Mouse (Mus musculus) kidney, postnatal 0 days (tissue): ENCODE data around the gene Dtl. TPM values are rescaled to one million over a fixed set of nuclear protein-coding genes. Genes with fewer than 3 reads are reported as not detected.
A peak's percentile ranks its signal among the peaks of the same experiment; 100 is the strongest.

ENCODE experiments used
- ATAC-seq: fragments of 200-750 bp; cut with Nextera tagmentation; replicated peaks from 2 replicates; pipeline ENCODE4 v1.8.0; 2017; ENCODE audit warnings: low read depth, moderate number of reproducible peaks, moderate TSS enrichment, moderate library complexity; ENCODE audit not compliant: low FRiP score
- DNase-seq: peaks from one replicate; pipeline ENCODE4 v3.0.0-alpha.2; 2016; ENCODE audit warnings: low spot score
- H3K27ac ChIP-seq: fragments of 300-500 bp; sonication (generic); 2 replicates; pipeline ENCODE4 v1.5.1; 2014; ENCODE audit warnings: mild to moderate bottlenecking
- H3K27me3 ChIP-seq: fragments of 300-500 bp; sonication (generic); 2 replicates; pipeline ENCODE4 v1.6.1; 2014; ENCODE audit warnings: low read length, mixed read lengths; ENCODE audit not compliant: insufficient read depth
- H3K36me3 ChIP-seq: fragments of 300-500 bp; sonication (generic); 2 replicates; pipeline ENCODE4 v1.6.1; 2014; ENCODE audit warnings: low read length, mixed read lengths; ENCODE audit not compliant: insufficient read depth
- H3K4me1 ChIP-seq: fragments of 300-500 bp; sonication (generic); replicated peaks from 2 replicates; pipeline ENCODE4 v1.6.1; 2014; ENCODE audit warnings: antibody characterized with exemption, low read length, mixed read lengths; ENCODE audit not compliant: insufficient read depth
- H3K4me2 ChIP-seq: fragments of 300-500 bp; sonication (generic); 2 replicates; pipeline ENCODE4 v1.6.1; 2014; ENCODE audit warnings: mild to moderate bottlenecking, low read length, moderate library complexity, mixed read lengths
- H3K4me3 ChIP-seq: fragments of 300-500 bp; sonication (generic); replicated peaks from 2 replicates; pipeline ENCODE4 v1.5.1; 2014; ENCODE audit warnings: low read depth, low read length
- H3K9ac ChIP-seq: fragments of 300-500 bp; sonication (generic); 2 replicates; pipeline ENCODE4 v1.6.1; 2014; ENCODE audit warnings: low read depth, low read length
- H3K9me3 ChIP-seq: fragments of 300-500 bp; sonication (generic); replicated peaks from 2 replicates; pipeline ENCODE4 v1.6.1; 2016; ENCODE audit warnings: low read length, inconsistent platforms, mixed read lengths
- CTCF ChIP-seq: IDR thresholded peaks from 2 replicates; pipeline ENCODE4 v1.5.1; 2016; ENCODE audit warnings: antibody characterized with exemption, low read depth, mild to moderate bottlenecking, moderate library complexity
- WGBS: fragments of 180-500 bp; shearing (Covaris S2); extraction: QIAGEN DNeasy Blood & Tissue Kit; methylation state at CpG from one replicate; pipeline ENCODE4 v1.1.7; 2014; 5-methylcytosine and 5-hydroxymethylcytosine counted together
- polyA plus RNA-seq: library from polyadenylated mRNA; unstranded; fragments of >200 nt; fragmentation: Nextera tagmentation; extraction: Ambion mirVana; gene quantifications from 2 replicates; pipeline ENCODE4 v1.2.1, GENCODE M21; 2015

The Dtl gene
- polyA plus RNA-seq, 1 experiment from 2014 or later, result 16.9 TPM

DNA sequence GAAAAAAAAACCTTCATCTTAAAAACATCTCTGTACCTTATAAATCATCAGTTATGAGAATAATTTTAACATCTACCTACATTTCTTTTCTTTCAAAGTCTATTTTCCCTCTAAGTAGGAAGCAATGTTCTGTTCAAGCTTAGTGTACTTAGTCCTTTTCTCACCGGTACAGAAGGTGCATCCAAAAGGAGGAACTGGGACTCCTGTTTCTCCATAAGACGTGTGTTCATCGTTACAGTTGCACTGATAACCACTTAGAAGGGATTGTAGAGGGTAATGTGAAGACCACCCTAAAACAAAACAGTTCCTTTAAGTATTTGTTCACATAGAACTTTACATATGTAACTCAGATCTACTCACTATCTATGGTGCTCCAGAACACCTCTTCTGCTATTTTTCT is 4.9 kb downstream of the Dtl start:
- 94% methylated on average over 3 of the region's 3 CpGs for WGBS

GRCm38 (mm10) chr1:191569625-191570024 is 5.7 kb downstream of the Dtl start:
- Histone ChIP-seq H3K9ac (no peak overlapping the region), H3K4me1 (no peaks in the 10 kb centered on the region), H3K4me2 (no peak overlapping the region), H3K4me3 (no peak overlapping the region), H3K9me3 (no peaks in the 10 kb centered on the region), H3K27ac (no peak overlapping the region), H3K36me3 (no peaks in the 10 kb centered on the region), H3K27me3 (no peaks in the 10 kb centered on the region)
- no peak for DNase-seq
- TF ChIP-seq CTCF, result no peak
- no peak for ATAC-seq
- 96% methylated on average over 2 of the region's 2 CpGs for WGBS

More for the DNA sequence above, 4.9 kb downstream of the Dtl start:
- H3K9ac ChIP-seq, result no peak overlapping the region
- ATAC-seq (no peak), DNase-seq (no peak)
- no peaks in the 10 kb centered on the region for H3K9me3 ChIP-seq
- no peak overlapping the region for H3K4me3 ChIP-seq
- no peaks in the 10 kb centered on the region for H3K4me1 ChIP-seq
- H3K4me2 ChIP-seq, result no peak overlapping the region
- no peaks in the 10 kb centered on the region for H3K36me3 ChIP-seq
- no peak overlapping the region for H3K27ac ChIP-seq
- TF ChIP-seq CTCF, result no peak
- H3K27me3 ChIP-seq, result no peaks in the 10 kb centered on the region

- 89% methylated on average over 1 of the region's 1 CpGs for WGBS
- Histone ChIP-seq H3K4me2 (no peak overlapping the region), H3K9me3 (no peaks in the 10 kb centered on the region), H3K4me3 (no peak overlapping the region), H3K27ac (no peak overlapping the region), H3K27me3 (no peaks in the 10 kb centered on the region), H3K9ac (no peak overlapping the region), H3K36me3 (no peaks in the 10 kb centered on the region), H3K4me1 (no peaks in the 10 kb centered on the region)
- ATAC-seq (no peak), DNase-seq (peak; percentile 54)
- peak; percentile 70 for TF ChIP-seq CTCF
Measured at GRCm38 (mm10) chr1:191567859-191568258, 7.5 kb downstream of the Dtl start.

DNA sequence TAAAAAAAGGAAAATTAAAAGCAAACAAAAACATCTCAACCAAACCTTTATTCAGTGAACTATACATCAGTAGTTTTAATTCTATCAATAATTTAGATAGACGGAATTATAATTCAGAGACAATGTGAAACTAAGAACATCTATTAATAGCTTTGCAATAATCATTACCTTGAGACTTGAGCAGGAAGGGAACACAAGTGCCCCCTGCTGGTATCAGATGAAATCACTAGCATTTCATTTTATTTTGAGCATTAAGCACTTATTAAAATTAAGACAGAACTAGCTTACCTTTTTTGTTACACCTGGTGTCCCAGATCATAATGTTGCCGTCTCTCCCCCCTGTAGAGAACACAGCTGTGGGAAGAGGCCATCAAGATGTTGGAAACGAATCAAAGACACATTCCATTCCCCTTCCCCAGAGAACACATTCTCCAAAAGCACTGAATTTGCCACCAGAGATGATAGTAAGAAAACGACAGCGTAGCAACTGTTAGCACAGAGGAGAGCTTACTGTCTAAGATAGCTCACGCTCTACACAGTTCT is 12.4 kb downstream of the Dtl start:
- H3K27me3 ChIP-seq, result no peaks in the 10 kb centered on the region
- H3K4me2 ChIP-seq, result no peak overlapping the region
- H3K4me1 ChIP-seq, result no peaks in the 10 kb centered on the region
- ATAC-seq (no peak), DNase-seq (peak; percentile 79)
- peak; percentile 86 for TF ChIP-seq CTCF
- no peaks in the 10 kb centered on the region for H3K9me3 ChIP-seq
- H3K9ac ChIP-seq, result no peak overlapping the region
- H3K36me3 ChIP-seq, result peaks cover 5% of the 10 kb centered on the region; the same call in 1 of the 2 replicates
- WGBS, result 63% methylated on average over 6 of the region's 6 CpGs
- no peak overlapping the region for H3K4me3 ChIP-seq
- no peak overlapping the region for H3K27ac ChIP-seq

DNA sequence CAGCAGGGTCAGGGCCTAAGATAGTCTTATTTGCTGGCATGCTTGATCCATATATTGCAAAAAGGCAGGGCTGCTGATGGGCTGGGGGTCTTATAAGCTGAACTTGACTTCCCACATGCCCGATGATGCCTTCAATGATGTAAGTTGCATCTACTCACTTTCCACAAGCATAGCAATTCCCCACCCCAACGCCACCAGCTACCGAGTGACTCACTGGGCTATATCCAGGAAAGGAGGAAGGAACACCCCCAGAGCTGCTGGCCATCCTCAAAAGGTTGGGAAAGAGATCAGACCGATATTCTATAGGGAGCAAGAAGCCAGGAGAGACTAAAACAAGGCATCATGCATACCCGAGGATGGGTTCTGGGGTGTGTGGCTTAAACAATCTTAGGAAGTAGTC is 15.6 kb downstream of the Dtl start:
- ATAC-seq (no peak), DNase-seq (peak; percentile 18)
- Histone ChIP-seq H3K36me3 (peaks cover 12% of the 10 kb centered on the region), H3K4me3 (no peak overlapping the region), H3K27me3 (no peaks in the 10 kb centered on the region), H3K9ac (no peak overlapping the region), H3K9me3 (no peaks in the 10 kb centered on the region), H3K27ac (no peak overlapping the region), H3K4me2 (no peak overlapping the region), H3K4me1 (no peaks in the 10 kb centered on the region)
- no peak for TF ChIP-seq CTCF
- WGBS, result 83% methylated on average over 5 of the region's 5 CpGs

DNA sequence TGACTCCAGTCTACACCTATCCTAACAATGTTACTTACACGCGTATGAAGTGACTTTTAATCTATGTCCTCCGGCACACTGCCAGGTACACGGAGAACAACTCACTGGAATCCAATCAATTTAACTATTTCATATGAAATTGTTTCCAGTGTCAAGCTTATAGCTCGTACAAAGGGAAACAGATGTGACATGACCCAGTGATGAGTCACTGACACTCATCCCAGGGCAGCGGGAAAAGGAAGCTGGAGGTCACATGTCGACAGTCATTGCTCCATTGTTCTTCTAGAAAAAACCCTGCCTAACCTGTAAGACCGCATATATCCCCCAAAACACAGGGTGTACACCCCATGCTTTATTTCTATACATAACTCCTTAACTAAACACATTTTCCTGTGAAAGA is 18.2 kb downstream of the Dtl start:
- ATAC-seq (no peak), DNase-seq (peak; percentile 36)
- H3K27me3 ChIP-seq, result no peaks in the 10 kb centered on the region
- no peak overlapping the region for H3K27ac ChIP-seq
- no peaks in the 10 kb centered on the region for H3K4me1 ChIP-seq
- H3K36me3 ChIP-seq, result peaks cover 12% of the 10 kb centered on the region
- no peak for TF ChIP-seq CTCF
- no peak overlapping the region for H3K4me2 ChIP-seq
- H3K9me3 ChIP-seq, result no peaks in the 10 kb centered on the region
- H3K4me3 ChIP-seq, result no peak overlapping the region
- whole genome bisulfite sequencing, result 71% methylated on average over 8 of the region's 8 CpGs
- no peak overlapping the region for H3K9ac ChIP-seq

- no peak overlapping the region for H3K9ac ChIP-seq
- no peak for DNase-seq
- no peak overlapping the region for H3K4me2 ChIP-seq
- WGBS, result 90% methylated on average over 4 of the region's 4 CpGs
- peaks cover 20% of the 10 kb centered on the region for H3K36me3 ChIP-seq
- TF ChIP-seq CTCF, result no peak
- H3K4me3 ChIP-seq, result no peak overlapping the region
- no peaks in the 10 kb centered on the region for H3K9me3 ChIP-seq
- no peak overlapping the region for H3K27ac ChIP-seq
- no peak for ATAC-seq
- no peaks in the 10 kb centered on the region for H3K27me3 ChIP-seq
- no peaks in the 10 kb centered on the region for H3K4me1 ChIP-seq
Measured at GRCm38 (mm10) chr1:191550786-191551185, 24.6 kb downstream of the Dtl start.
